Mouse (Mus musculus): Measurements from ENCODE around the gene Enoph1.

GRCm38 (mm10) chr5:100047143-100047640 is 7.4 kb downstream of the Enoph1 start:
- TF ChIP-seq POLR2A (IDR thresholded peaks at IDR 0.05; ENCODE audit: low read depth, low read length) (no peak), CTCF (conservative IDR thresholded peaks at IDR 0.05 in 1 of 2, IDR thresholded peaks at IDR 0.05 in 1 of 2; ENCODE audit: low read depth in 2 of 2, low read length in 2 of 2) (no peak), EP300 (IDR thresholded peaks at IDR 0.05; ENCODE audit: low read length) (no peak), GABPA (IDR thresholded peaks at IDR 0.05; ENCODE audit: insufficient replicate concordance, low read depth, low read length) (no peak), MAX (IDR thresholded peaks at IDR 0.05; ENCODE audit: low read length) (no peak), POLR2AphosphoS2 (IDR thresholded peaks at IDR 0.05; ENCODE audit: low read depth, low read length) (no peak), SMC3 (IDR thresholded peaks at IDR 0.05; ENCODE audit: low read depth, low read length) (no peak), USF2 (conservative IDR thresholded peaks at IDR 0.05; ENCODE audit: low read depth, low read length) (no peak), USF1 (IDR thresholded peaks at IDR 0.05; ENCODE audit: low read depth, low read length) (no peak)

Data from CH12.LX (cell line).